Mouse (Mus musculus) lung, postnatal 0 days (tissue): ENCODE data around the gene Tmem183a.

Source experiments
- CTCF ChIP-seq: IDR thresholded peaks from 2 replicates; pipeline ENCODE4 v1.5.1; 2016; ENCODE audit warnings: antibody characterized with exemption, mild to moderate bottlenecking
- EP300 ChIP-seq: IDR thresholded peaks from 2 replicates; pipeline ENCODE4 v1.6.1; 2016; ENCODE audit warnings: antibody characterized with exemption, mild to moderate bottlenecking, control low read depth

DNA sequence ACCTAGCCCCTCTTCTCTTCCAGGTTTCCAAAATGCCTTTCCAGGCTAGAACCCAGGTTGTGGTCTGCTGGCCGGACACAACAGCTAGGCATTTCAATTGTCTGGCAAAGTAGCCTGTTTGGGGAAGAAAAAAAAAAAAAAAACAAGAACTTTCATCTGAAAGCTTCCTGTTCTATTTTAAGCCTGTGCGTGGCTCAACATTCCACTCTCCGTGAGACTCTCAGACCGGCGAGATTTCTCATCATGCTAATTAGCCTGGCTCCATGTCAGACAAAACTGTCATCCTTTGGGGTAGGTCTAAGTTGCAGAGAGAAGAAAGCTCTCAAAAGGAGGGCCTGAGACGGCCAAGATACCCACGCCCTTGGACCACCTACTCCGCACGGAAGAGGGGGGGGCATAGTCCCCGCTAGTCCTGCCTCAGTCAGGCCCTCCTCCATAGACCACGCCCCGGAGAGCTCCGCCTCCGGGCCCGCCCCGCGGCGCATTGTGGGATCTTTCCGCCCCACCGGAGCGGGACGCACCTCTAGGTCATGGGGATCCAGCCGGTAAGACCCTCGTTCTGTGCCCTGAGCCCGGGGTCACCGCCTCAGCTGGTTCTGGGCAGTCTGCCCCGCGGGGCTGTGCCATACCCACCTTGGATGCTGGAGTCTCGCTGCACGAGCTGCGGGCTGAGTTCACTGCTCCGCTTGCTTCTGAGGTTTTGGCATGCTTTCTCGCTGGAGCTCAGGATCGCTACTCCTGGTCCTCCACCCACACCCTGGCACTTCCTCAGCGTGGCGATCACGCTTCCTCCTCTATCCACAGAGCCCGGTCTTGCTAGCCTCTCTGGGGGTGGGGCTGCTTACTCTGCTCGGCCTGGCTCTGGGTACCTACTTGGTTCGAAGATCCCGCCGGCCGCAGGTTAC lies 44.0 kb upstream of the Tmem183a start, which contains the start of gene Cyb5r1:
- no peak for TF ChIP-seq CTCF
- no peak for TF ChIP-seq EP300
